Mouse (Mus musculus) testis, adult 2 months (tissue): Measurements from ENCODE around the gene Dnmt3b.

ENCODE experiments used
- CTCF ChIP-seq: fragments of 200-500 bp; IDR thresholded peaks from 2 replicates; pipeline ENCODE4 v1.5.1; 2012; ENCODE audit warnings: low read depth, mild to moderate bottlenecking, inconsistent platforms, low read length, moderate library complexity; ENCODE audit not compliant: control insufficient read depth, insufficient read depth, insufficient replicate concordance
- POLR2A ChIP-seq: fragments of 200-500 bp; IDR thresholded peaks from 2 replicates; pipeline ENCODE4 v1.6.1; 2012; ENCODE audit warnings: low read depth, mild to moderate bottlenecking, inconsistent platforms, low read length, moderate library complexity; ENCODE audit not compliant: control insufficient read depth

- TF ChIP-seq POLR2A (no peak), CTCF (no peak)
Observed at GRCm38 (mm10) chr2:153638977-153639680, 10.1 kb upstream of the Dnmt3b start.
